Mouse (Mus musculus) thymus, adult 2 months (tissue): ENCODE data around the gene Faf2.

Source experiments
- CTCF ChIP-seq: fragments of 200-500 bp; IDR thresholded peaks from 2 replicates; pipeline ENCODE4 v1.5.1; 2012; ENCODE audit warnings: mild to moderate bottlenecking, control low read depth, low read length, moderate library complexity, borderline replicate concordance; ENCODE audit not compliant: control insufficient read depth, poor library complexity, insufficient read depth; ENCODE audit errors: extremely low read depth
- POLR2A ChIP-seq: fragments of 200-500 bp; IDR thresholded peaks from 2 replicates; pipeline ENCODE4 v1.6.1; 2012; ENCODE audit warnings: mild to moderate bottlenecking, low read length, control low read depth, moderate library complexity; ENCODE audit not compliant: control insufficient read depth, poor library complexity, insufficient read depth; ENCODE audit errors: extremely low read depth

DNA sequence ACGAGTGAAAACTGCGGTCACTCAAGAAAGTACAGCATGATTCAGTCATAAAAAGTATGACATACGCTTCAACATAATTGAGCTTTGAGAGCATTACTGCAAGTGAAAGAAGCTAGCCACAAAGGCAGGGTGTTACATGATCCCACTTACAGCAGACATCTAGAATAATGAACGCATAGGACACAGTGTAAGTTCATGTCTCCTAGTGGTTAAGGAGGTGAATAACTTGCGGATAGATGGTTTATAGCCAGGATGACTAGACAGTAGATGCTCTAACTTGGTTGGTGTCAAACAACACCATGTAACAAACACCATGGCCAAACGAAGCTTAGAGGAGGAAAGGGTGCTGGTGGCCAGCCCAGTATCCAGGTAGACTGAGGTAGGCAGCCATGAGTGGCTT lies 4.6 kb upstream of the Faf2 start:
- TF ChIP-seq CTCF (no peak), POLR2A (no peak)
